10 mouse cellular contexts compared by ENCODE assay signal in the genomic region with DNA sequence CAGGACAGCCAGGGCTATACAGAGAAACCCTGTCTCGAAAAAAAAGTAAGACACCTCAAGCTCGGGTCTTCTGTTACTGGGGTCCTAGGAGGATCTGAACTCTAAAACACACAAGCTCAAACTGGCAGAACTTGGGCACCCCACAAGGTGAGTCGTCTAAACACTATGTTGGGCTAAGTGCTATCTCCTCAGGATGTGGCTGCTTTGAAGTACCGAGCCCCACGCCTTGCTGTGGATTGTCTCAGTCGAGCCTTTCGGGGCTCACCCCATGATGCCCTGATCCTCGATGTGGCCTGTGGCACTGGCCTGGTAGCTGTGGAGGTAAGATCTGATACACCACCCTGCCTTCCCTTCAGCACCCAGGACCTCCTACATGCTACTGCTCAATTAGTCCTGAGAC. TPM values are rescaled to one million over a fixed set of nuclear protein-coding genes. Genes with fewer than 3 reads are reported as not detected.
A peak's percentile ranks its signal among the peaks of the same experiment; 100 is the strongest.
DNase-seq lines count a peak whose midpoint lies in the region; ATAC-seq and TF ChIP-seq lines count a peak whose summit lies in the region.
"Had no signal": no experiment of that assay in that cellular context is flagged by ENCODE, and none has a peak within 500 bp of the region (broad histone marks: within the 10 kb centered on the region; RNA-seq: fewer than 3 reads in every experiment).

No protein-coding gene starts in this region.

- no peak overlapping the region for H3K9ac ChIP-seq in hindbrain, embryonic 15.5 days
- H3K9ac ChIP-seq in hindbrain, embryonic 11.5 days (ENCODE audit: low read depth, low read length): no peak overlapping the region
- H3K9ac ChIP-seq in liver, postnatal 0 days (replicated peaks): peak overlapping the region; percentile 70; the same call in 1 of the 2 replicates
- H3K9ac ChIP-seq in lung, postnatal 0 days (replicated peaks; ENCODE audit: low read depth): no peak overlapping the region

- no peak overlapping the region for H3K4me3 ChIP-seq in hindbrain, embryonic 15.5 days
- H3K4me3 ChIP-seq in hindbrain, embryonic 11.5 days (ENCODE audit: low read depth, low read length): no peak overlapping the region
- peak overlapping the region; percentile 78; the same call in 1 of the 2 replicates for H3K4me3 ChIP-seq in embryonic facial prominence, embryonic 10.5 days
- peak overlapping the region; percentile 63 for H3K4me3 ChIP-seq in liver, postnatal 0 days (ENCODE audit: low read depth, low read length)
- H3K4me3 ChIP-seq in lung, postnatal 0 days (ENCODE audit: low read depth, low read length): no peak overlapping the region

- H3K27ac ChIP-seq in hindbrain, embryonic 15.5 days (replicated peaks): no peak overlapping the region
- H3K27ac ChIP-seq in hindbrain, embryonic 11.5 days (ENCODE audit: low read depth, low read length): no peak overlapping the region
- no peak overlapping the region for H3K27ac ChIP-seq in embryonic facial prominence, embryonic 10.5 days (replicated peaks)
- no peak overlapping the region; the same call in 1 of the 2 replicates for H3K27ac ChIP-seq in liver, postnatal 0 days (ENCODE audit: low read depth)
- H3K27ac ChIP-seq in lung, postnatal 0 days (ENCODE audit: low read length): no peak overlapping the region

- H3K9me3 ChIP-seq in hindbrain, embryonic 15.5 days: no peaks in the 10 kb centered on the region
- no peaks in the 10 kb centered on the region for H3K9me3 ChIP-seq in hindbrain, embryonic 11.5 days (ENCODE audit: control insufficient read depth, low read length)
- no peaks in the 10 kb centered on the region for H3K9me3 ChIP-seq in embryonic facial prominence, embryonic 10.5 days
- no peaks in the 10 kb centered on the region for H3K9me3 ChIP-seq in liver, postnatal 0 days (ENCODE audit: low read length)
- H3K9me3 ChIP-seq in lung, postnatal 0 days (ENCODE audit: low read length): no peaks in the 10 kb centered on the region
- H3K9me3 ChIP-seq: limb, embryonic 15.5 days had no signal

- peaks cover 6% of the 10 kb centered on the region for H3K4me1 ChIP-seq in hindbrain, embryonic 15.5 days (replicated peaks)
- H3K4me1 ChIP-seq in hindbrain, embryonic 11.5 days (replicated peaks; ENCODE audit: control insufficient read depth, insufficient read depth, low read length): no peaks in the 10 kb centered on the region
- peaks cover 10% of the 10 kb centered on the region for H3K4me1 ChIP-seq in embryonic facial prominence, embryonic 10.5 days
- 0 out of 2 replicates have a peak, but pooled peaks cover 8% of the 10 kb centered on the region for H3K4me1 ChIP-seq in liver, postnatal 0 days (ENCODE audit: insufficient read depth)
- H3K4me1 ChIP-seq in lung, postnatal 0 days (ENCODE audit: insufficient read depth, low read depth, low read length): no peaks in the 10 kb centered on the region

- TF ChIP-seq CTCF in liver, postnatal 0 days (IDR thresholded peaks at IDR 0.05; ENCODE audit: low read depth): no peak
- TF ChIP-seq CTCF in lung, postnatal 0 days (IDR thresholded peaks at IDR 0.05): no peak

- TF ChIP-seq EP300 in liver, postnatal 0 days (IDR thresholded peaks at IDR 0.05; ENCODE audit: low read depth): no peak
- TF ChIP-seq EP300 in lung, postnatal 0 days (IDR thresholded peaks at IDR 0.05): no peak

- H3K27me3 ChIP-seq in hindbrain, embryonic 15.5 days: no peaks in the 10 kb centered on the region
- H3K27me3 ChIP-seq in hindbrain, embryonic 11.5 days (ENCODE audit: control insufficient read depth, insufficient read depth, low read length): no peaks in the 10 kb centered on the region
- no peaks in the 10 kb centered on the region; the same call in 1 of the 2 replicates for H3K27me3 ChIP-seq in embryonic facial prominence, embryonic 10.5 days (replicated peaks; ENCODE audit: low read depth, poor library complexity, severe bottlenecking)
- no peaks in the 10 kb centered on the region for H3K27me3 ChIP-seq in liver, postnatal 0 days (ENCODE audit: insufficient read depth, low read length)
- no peaks in the 10 kb centered on the region for H3K27me3 ChIP-seq in lung, postnatal 0 days (replicated peaks; ENCODE audit: insufficient read depth, low read length)
- H3K27me3 ChIP-seq: limb, embryonic 15.5 days had no signal

- peak overlapping the region; percentile 99; the same call in 1 of the 2 replicates for H3K4me2 ChIP-seq in hindbrain, embryonic 15.5 days
- no peak overlapping the region for H3K4me2 ChIP-seq in hindbrain, embryonic 11.5 days (replicated peaks; ENCODE audit: low read depth, low read length)
- H3K4me2 ChIP-seq in liver, postnatal 0 days (ENCODE audit: low read depth, low read length): peak overlapping the region; percentile 79
- H3K4me2 ChIP-seq in lung, postnatal 0 days (replicated peaks; ENCODE audit: low read depth, low read length): no peak overlapping the region

- DNase-seq in hindbrain, embryonic 11.5 days (ENCODE audit: low spot score): no peak
- DNase-seq in A20 (ENCODE audit: low read depth, low spot score): peak; percentile 23
- DNase-seq in embryonic facial prominence, embryonic 10.5 days (ENCODE audit: low spot score): no peak
- DNase-seq in liver, postnatal 0 days: no peak
- DNase-seq in layer of hippocampus, postnatal 25 days (ENCODE audit: extremely low spot score in 1 of 2, low spot score in 1 of 2): no peak
- no peak for DNase-seq in lung, postnatal 0 days (ENCODE audit: low spot score)
- DNase-seq in kidney, adult 18-20 months: no peak

- no peak for ATAC-seq in hindbrain, embryonic 15.5 days (ENCODE audit: low FRiP score, low read depth)
- no peak for ATAC-seq in hindbrain, embryonic 11.5 days (ENCODE audit: low FRiP score)
- no peak for ATAC-seq in liver, postnatal 0 days
- no peak for ATAC-seq in lung, postnatal 0 days

- no peaks in the 10 kb centered on the region for H3K36me3 ChIP-seq in hindbrain, embryonic 15.5 days
- H3K36me3 ChIP-seq in hindbrain, embryonic 11.5 days (ENCODE audit: control insufficient read depth, insufficient read depth, low read length): no peaks in the 10 kb centered on the region
- peaks cover 22% of the 10 kb centered on the region for H3K36me3 ChIP-seq in embryonic facial prominence, embryonic 10.5 days (replicated peaks)
- H3K36me3 ChIP-seq in liver, postnatal 0 days (replicated peaks; ENCODE audit: insufficient read depth, low read length): 0 out of 2 replicates have a peak, but pooled peaks cover 3% of the 10 kb centered on the region
- no peaks in the 10 kb centered on the region for H3K36me3 ChIP-seq in lung, postnatal 0 days (ENCODE audit: insufficient read depth, low read length)
- H3K36me3 ChIP-seq: limb, embryonic 15.5 days had no signal

- 92% methylated on average over 8 of the region's 8 CpGs for WGBS in hindbrain, embryonic 15.5 days
- 94% methylated on average over 8 of the region's 8 CpGs for WGBS in hindbrain, embryonic 11.5 days
- 92% methylated on average over 8 of the region's 8 CpGs for WGBS in embryonic facial prominence, embryonic 10.5 days
- 80% methylated on average over 8 of the region's 8 CpGs for WGBS in liver, postnatal 0 days (ENCODE audit: insufficient replicate concordance)
- 83% methylated on average over 8 of the region's 8 CpGs for WGBS in lung, postnatal 0 days

RNA-seq across cellular contexts. Expression of a gene that starts 1.1 kb away (rescaled TPM):
- polyA plus RNA-seq in hindbrain, embryonic 15.5 days (2015; fragmentation: Nextera tagmentation; extraction: Ambion mirVana): 6.5 and 6.8 TPM in 2 replicates
- 8.3 and 8.6 TPM in 2 replicates for polyA plus RNA-seq in hindbrain, embryonic 11.5 days (2014; fragmentation: Nextera tagmentation; extraction: Ambion mirVana)
- polyA plus RNA-seq in embryonic facial prominence, embryonic 10.5 days (2016; fragmentation: Nextera tagmentation; extraction: Ambion mirVana): 14.8 and 17.0 TPM in 2 replicates
- polyA plus RNA-seq in liver, postnatal 0 days (2015; fragmentation: Nextera tagmentation; extraction: Ambion mirVana): 17.3 and 21.7 TPM in 2 replicates
- total RNA-seq in layer of hippocampus, postnatal 25 days (2021): 1 to 10 TPM; 9.2 to 9.3 TPM
- 33.7 and 35.5 TPM in 2 replicates for polyA plus RNA-seq in lung, postnatal 0 days (2015; fragmentation: Nextera tagmentation; extraction: Ambion mirVana)

RNA-seq across cellular contexts. Expression of a gene that starts 13.5 kb away (rescaled TPM):
- polyA plus RNA-seq in hindbrain, embryonic 15.5 days (2015; fragmentation: Nextera tagmentation; extraction: Ambion mirVana): 0.10 TPM in 1 of 2 replicates, not detected in the other
- polyA plus RNA-seq in hindbrain, embryonic 11.5 days (2014; fragmentation: Nextera tagmentation; extraction: Ambion mirVana): 7.8 and 10.2 TPM in 2 replicates
- polyA plus RNA-seq in embryonic facial prominence, embryonic 10.5 days (2016; fragmentation: Nextera tagmentation; extraction: Ambion mirVana): 16.7 and 17.5 TPM in 2 replicates
- 0.13 and 0.32 TPM in 2 replicates for polyA plus RNA-seq in liver, postnatal 0 days (2015; fragmentation: Nextera tagmentation; extraction: Ambion mirVana)
- not detected for total RNA-seq in layer of hippocampus, postnatal 25 days (2021)
- polyA plus RNA-seq in lung, postnatal 0 days (2015; fragmentation: Nextera tagmentation; extraction: Ambion mirVana): 28.2 and 29.2 TPM in 2 replicates
- total RNA-seq: heart, postnatal 25 days had no signal

RNA-seq across cellular contexts. Expression of a gene that starts 18.0 kb away (rescaled TPM):
- polyA plus RNA-seq in hindbrain, embryonic 15.5 days (2015; fragmentation: Nextera tagmentation; extraction: Ambion mirVana): 0.23 TPM in 1 of 2 replicates, not detected in the other
- 3.1 and 4.1 TPM in 2 replicates for polyA plus RNA-seq in hindbrain, embryonic 11.5 days (2014; fragmentation: Nextera tagmentation; extraction: Ambion mirVana)
- polyA plus RNA-seq in embryonic facial prominence, embryonic 10.5 days (2016; fragmentation: Nextera tagmentation; extraction: Ambion mirVana): 2.1 and 2.8 TPM in 2 replicates
- polyA plus RNA-seq in liver, postnatal 0 days (2015; fragmentation: Nextera tagmentation; extraction: Ambion mirVana): 138 and 152 TPM in 2 replicates
- not detected for total RNA-seq in layer of hippocampus, postnatal 25 days (2021)
- polyA plus RNA-seq in lung, postnatal 0 days (2015; fragmentation: Nextera tagmentation; extraction: Ambion mirVana): 1.2 and 1.6 TPM in 2 replicates
- total RNA-seq: heart, postnatal 25 days had no signal

RNA-seq across cellular contexts. Expression of a gene that starts 26.7 kb away (rescaled TPM):
- polyA plus RNA-seq in hindbrain, embryonic 15.5 days (2015; fragmentation: Nextera tagmentation; extraction: Ambion mirVana): not detected in 2 replicates
- not detected in 2 replicates for polyA plus RNA-seq in hindbrain, embryonic 11.5 days (2014; fragmentation: Nextera tagmentation; extraction: Ambion mirVana)
- not detected in 2 replicates for polyA plus RNA-seq in embryonic facial prominence, embryonic 10.5 days (2016; fragmentation: Nextera tagmentation; extraction: Ambion mirVana)
- not detected in 2 replicates for polyA plus RNA-seq in liver, postnatal 0 days (2015; fragmentation: Nextera tagmentation; extraction: Ambion mirVana)
- not detected for total RNA-seq in layer of hippocampus, postnatal 25 days (2021)
- not detected in 2 replicates for polyA plus RNA-seq in lung, postnatal 0 days (2015; fragmentation: Nextera tagmentation; extraction: Ambion mirVana)
- total RNA-seq: heart, postnatal 25 days had no signal
- polyA plus RNA-seq: limb, embryonic 15.5 days had no signal

RNA-seq across cellular contexts. Expression of a gene that starts 52.7 kb away (rescaled TPM):
- 2.2 and 2.8 TPM in 2 replicates for polyA plus RNA-seq in hindbrain, embryonic 15.5 days (2015; fragmentation: Nextera tagmentation; extraction: Ambion mirVana)
- polyA plus RNA-seq in hindbrain, embryonic 11.5 days (2014; fragmentation: Nextera tagmentation; extraction: Ambion mirVana): 3.5 and 5.3 TPM in 2 replicates
- polyA plus RNA-seq in embryonic facial prominence, embryonic 10.5 days (2016; fragmentation: Nextera tagmentation; extraction: Ambion mirVana): 18.2 and 18.8 TPM in 2 replicates
- polyA plus RNA-seq in liver, postnatal 0 days (2015; fragmentation: Nextera tagmentation; extraction: Ambion mirVana): 65.0 and 73.7 TPM in 2 replicates
- 1 to 10 TPM in 1 of 2 experiments, under 1 TPM in 1; 0.59 to 1.2 TPM for total RNA-seq in layer of hippocampus, postnatal 25 days (2021)
- 547 and 583 TPM in 2 replicates for polyA plus RNA-seq in lung, postnatal 0 days (2015; fragmentation: Nextera tagmentation; extraction: Ambion mirVana)
- total RNA-seq: heart, postnatal 25 days had no signal

Comparison
In these comparisons a context has a peak if more than half of its experiments do, and no peak if none do; other contexts are left out.
1. H3K4me2 ChIP-seq: peak in hindbrain, embryonic 15.5 days (single experiment) and liver, postnatal 0 days (single experiment); none in hindbrain, embryonic 11.5 days (single experiment) and lung, postnatal 0 days (single experiment).
2. H3K4me3 ChIP-seq: peak in embryonic facial prominence, embryonic 10.5 days (single experiment) and liver, postnatal 0 days (single experiment); none in hindbrain, embryonic 15.5 days (single experiment), hindbrain, embryonic 11.5 days (single experiment) and lung, postnatal 0 days (single experiment).
3. RNA of a gene that starts 18.0 kb away (polyA plus RNA-seq): 138 to 152 TPM in liver, postnatal 0 days; 3.1 to 4.1 TPM in hindbrain, embryonic 11.5 days, 2.1 to 2.8 TPM in embryonic facial prominence, embryonic 10.5 days, 1.2 to 1.6 TPM in lung, postnatal 0 days and 0.23 TPM in hindbrain, embryonic 15.5 days; every median in the first group is over 10 times any median in the second.